Mouse (Mus musculus): Measurements from ENCODE around the gene S100a3.

S100a3 gene

DNA sequence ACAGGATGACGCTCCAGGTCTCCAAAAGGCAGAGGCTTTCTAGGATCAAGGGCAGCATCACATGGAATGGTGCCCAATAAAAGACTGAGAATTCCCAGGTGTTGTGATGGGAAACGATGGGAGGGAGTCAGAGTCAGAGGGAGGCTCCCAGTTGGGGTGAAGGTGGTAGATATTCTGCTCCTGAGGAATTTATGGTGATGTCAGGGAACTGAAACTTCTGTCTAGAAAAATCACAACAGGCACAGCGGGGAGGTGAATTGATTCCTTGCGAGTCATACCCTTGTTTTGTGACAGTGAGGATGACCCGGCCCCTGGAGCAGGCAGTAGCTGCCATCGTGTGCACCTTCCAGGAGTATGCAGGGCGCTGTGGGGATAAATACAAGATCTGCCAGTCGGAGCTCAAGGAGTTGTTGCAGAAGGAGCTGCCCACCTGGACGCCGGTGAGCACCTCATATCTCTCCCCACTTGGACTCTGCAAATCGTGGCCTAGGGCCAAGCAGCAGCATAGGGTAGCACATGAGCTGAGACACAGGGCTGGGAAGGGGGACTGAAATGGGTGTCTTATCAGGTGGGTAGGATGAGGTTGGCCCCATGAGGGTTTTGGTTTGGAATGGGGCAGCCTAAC is 41.2 kb downstream of the S100a3 start, which contains the start of gene Gm42674:
Gm42674 (plus strand) TSS at position 419 of the 625 bp plus-strand sequence.
- no peak for DNase-seq (ENCODE audit: low read depth)

DNA sequence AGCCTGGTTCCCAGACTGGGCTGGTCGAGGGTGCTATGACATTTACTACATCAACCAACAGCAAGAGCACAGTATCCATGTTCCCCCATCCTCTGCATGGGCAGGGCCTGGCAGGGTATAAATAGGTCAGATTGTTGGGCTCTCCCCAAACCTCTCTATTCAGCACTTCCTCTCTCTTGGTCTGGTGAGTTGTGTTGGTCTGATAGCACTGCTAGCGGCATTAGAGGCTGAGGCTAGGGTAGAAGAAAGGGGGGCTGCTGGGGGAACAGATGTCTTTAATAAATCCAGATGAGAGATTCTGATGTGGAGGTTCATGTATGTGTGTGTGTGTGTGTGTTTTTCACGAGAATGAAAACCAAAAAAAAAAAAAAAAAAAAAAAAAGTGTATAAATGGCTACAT is 43.2 kb downstream of the S100a3 start, which contains the start of gene S100a4:
S100a4 (plus strand) TSS at position 149 of the 400 bp plus-strand sequence.
- DNase-seq (ENCODE audit: low read depth) = no peak

DNA sequence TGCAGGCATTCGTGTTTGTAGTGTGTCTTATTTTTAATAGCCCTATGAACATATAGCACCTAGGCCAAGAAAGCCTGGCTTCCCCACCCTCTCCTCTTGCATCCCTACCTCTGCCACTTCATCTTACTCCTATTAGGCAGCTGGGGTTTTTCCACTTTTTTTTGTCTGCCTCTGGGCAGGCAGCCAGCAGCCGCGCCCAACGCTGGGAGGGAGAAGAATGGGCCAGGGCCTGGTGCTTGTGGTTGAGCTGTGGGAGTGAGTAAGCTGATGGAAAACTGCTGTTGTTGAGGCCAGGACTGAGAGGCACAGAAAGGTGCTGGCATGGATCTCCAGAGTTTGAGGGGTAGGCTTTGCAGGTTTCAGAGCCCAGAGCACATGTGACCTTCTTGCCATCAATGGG is 44.0 kb downstream of the S100a3 start:
- peak; percentile 99 for DNase-seq (ENCODE audit: low read depth)

DNA sequence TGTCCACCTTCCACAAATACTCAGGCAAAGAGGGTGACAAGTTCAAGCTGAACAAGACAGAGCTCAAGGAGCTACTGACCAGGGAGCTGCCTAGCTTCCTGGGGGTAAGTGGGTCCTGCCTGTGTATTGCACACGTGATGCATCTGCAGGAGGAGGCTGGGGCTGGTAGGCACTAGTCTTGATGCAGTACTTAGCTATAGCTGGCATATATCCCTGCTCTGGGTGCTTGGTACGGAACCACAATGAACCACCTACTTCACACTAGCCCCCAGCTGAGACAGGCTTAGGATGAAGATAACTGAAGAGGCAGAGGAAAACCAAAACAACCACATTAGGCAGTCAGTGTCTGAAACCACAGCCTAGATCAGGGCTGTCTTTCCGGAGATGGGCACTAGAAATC is 44.7 kb downstream of the S100a3 start:
- no peak for DNase-seq (ENCODE audit: low read depth)

DNA sequence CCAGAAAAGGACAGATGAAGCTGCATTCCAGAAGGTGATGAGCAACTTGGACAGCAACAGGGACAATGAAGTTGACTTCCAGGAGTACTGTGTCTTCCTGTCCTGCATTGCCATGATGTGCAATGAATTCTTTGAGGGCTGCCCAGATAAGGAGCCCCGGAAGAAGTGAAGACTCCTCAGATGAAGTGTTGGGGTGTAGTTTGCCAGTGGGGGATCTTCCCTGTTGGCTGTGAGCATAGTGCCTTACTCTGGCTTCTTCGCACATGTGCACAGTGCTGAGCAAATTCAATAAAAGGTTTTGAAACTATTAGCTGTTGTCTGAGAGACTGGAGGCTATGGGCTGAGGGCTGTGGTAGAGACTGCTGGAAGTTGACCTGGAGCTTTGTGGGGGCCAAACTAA is 45.4 kb downstream of the S100a3 start:
- no peak for DNase-seq (ENCODE audit: low read depth)

DNA sequence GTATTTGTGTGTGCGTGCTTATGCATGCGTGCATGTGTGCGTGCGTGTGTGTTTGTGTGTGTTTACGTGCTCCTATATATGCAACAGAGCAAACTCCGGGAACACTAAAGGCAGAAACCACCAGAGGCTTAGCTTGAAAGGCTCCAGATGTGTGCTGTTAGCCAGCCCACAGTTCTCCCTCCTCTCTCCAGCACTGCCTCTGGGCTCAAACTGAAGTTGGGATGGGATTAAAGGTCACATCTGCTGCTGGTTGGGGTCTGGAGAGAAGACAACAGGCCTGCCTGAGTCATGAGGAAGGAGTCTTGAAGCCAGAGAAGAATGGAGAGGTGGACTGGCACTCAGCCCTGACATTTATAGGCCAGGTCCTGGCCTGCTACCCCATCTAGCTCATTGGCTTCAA is 45.8 kb downstream of the S100a3 start:
- DNase-seq (ENCODE audit: low read depth) = no peak

DNA sequence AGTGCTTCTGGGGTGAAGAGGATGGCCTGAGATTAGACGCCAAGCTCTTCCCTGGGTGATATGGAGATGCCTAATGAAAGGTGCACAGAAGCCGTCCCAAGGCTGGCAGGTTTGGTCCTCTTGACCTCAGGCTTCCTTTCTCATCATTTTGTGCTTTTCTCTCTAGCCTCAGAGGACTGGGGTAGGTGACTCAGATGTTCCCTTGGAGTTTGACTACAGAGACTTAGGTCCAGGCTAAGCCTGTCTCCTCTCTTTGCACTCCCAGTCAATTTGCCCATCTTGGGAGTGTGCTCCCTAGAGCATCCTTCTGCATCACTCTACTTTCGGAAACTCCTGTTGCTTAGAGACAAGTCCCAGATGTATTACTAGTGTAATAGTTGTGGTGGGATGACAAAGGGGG is 47.0 kb downstream of the S100a3 start:
- DNase-seq (ENCODE audit: low read depth) = no peak

DNA sequence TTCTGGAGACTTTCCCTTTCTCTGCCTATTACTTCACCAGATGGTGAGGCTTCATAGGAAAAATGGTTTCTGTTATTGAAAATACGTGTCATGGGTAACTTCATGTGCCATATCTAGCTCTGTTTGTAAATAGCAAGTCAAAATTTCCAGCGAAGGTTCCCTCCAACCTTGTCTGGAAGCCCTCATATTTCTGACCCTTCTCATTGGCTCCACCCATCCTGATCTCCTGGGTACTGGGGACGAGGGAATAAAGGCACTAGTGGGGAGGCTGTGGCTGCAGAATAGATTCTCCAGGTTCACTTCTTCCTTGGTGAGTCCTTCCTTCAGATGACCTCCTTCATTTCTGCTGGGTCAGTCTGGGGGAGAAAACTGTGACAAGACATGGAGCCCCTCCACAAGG is 47.8 kb downstream of the S100a3 start, which contains the start of gene S100a5:
S100a5 (plus strand) TSS at position 301 of the 400 bp plus-strand sequence.
- DNase-seq (ENCODE audit: low read depth) = no peak

DNA sequence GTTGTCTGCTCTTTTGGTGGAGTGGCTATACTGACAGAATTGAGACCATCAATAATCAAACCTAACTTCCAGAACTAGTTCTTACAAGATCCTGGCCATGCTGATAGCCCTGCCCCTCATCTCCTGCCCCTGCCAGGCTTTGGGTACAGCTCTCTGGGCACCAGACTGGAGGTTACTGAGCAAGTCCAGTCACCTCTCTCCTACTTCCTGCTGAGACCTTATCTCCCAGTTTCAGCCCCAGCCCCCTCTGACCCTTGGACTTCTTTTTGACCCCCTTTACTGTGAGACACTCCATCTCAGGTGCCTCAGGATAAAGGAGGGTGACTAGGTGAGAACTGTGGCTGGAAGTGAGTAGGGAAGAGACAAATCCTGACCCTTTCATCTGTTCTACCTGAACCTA is 48.7 kb downstream of the S100a3 start:
- no peak for DNase-seq (ENCODE audit: low read depth)

DNA sequence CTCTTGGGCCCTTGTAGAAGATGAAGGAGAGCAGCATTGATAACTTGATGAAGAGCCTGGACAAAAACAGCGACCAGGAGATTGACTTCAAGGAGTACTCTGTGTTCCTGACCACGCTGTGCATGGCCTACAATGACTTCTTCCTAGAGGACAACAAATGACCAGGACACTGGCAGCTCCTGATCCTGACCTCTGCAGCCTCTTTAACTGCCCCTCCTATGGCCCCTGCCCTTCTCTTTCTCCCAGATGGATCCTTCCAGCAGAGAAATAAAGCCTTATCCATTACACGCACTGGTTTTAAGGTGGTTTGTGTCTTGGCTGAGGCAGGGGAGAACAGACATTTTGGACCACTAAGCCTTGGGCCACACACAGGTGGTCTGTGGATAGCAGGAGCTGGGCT is 51.1 kb downstream of the S100a3 start:
- DNase-seq (ENCODE audit: low read depth) = no peak

DNA sequence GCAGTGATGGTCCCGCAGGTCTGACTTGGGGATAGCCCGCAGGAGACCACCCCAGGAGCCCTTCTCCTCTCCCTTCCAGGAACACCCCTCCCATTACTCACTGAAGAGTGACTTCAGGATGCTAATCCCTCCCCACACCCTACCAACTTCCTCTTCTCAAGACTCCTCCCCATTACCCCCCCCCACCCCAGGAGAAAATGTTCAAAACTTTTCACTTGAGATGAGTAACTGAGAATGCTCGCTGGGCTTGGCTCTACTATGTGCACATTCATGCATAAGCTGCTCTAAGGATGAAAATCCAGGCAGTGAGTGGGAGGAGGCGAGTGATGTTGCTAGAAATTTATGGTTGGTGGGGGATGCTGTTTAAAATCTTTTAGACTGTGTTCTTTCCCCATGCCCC is 51.7 kb downstream of the S100a3 start:
- DNase-seq (ENCODE audit: low read depth) = no peak

DNA sequence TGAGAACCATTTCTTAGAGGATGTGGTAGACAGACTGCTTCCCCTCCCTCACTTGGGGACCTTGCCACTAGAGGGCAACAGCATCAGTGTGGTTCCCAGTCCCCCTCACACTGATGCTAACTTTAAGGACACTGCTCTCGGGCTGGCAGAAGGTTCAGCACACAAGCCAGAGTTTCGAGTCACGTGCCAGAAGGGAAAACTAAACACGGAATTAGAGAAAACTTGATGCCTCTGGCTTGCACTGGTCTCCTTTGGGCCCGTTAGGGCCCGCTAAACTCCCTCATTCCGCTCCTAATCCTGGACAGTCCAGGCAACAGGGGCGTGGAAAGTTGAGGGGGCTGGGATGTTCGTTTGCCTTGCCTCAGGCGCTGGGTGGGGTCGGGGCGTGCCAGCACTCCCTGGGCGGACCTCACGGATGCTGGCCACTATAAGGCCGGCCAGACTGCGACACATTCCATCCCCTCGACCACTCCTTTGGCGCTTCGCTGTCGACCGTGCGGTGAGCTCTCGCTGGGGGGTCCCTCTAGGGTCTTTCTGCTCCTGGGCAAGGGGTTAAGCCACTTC is 52.4 kb downstream of the S100a3 start, which contains the start of gene S100a6:
S100a6 (plus strand) TSS at position 155 of the 564 bp plus-strand sequence.
- peak; percentile 62 for DNase-seq (ENCODE audit: low read depth)

DNA sequence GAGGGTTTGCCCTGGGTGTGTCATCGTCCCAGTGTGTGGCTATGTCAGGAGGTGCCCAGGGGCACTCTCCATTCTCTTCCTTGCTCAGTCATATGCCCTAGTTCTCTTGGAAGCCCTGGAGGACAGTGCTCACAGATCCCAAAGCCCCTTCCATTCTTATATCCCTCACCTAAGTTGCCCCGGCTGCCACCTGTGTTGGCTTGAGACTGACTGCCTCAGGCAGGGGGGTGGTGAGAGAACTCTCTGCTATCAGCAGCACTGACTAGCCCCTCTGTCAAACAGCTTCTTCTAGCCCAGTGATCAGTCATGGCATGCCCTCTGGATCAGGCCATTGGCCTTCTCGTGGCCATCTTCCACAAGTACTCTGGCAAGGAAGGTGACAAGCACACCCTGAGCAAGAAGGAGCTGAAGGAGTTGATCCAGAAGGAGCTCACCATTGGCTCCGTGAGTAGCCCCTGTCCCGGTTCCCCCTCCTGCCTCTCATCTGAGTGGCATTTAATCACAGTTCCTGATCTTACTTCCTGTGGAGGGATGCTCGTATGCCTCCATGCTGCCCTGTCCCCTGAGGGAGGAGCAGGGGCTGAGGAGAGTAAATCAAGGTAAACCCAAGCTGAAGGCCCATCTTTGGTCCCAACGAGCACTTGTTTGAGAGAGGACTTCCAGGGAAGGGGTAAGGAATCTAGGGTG is 53.2 kb downstream of the S100a3 start:
- DNase-seq (ENCODE audit: low read depth) = no peak

DNA sequence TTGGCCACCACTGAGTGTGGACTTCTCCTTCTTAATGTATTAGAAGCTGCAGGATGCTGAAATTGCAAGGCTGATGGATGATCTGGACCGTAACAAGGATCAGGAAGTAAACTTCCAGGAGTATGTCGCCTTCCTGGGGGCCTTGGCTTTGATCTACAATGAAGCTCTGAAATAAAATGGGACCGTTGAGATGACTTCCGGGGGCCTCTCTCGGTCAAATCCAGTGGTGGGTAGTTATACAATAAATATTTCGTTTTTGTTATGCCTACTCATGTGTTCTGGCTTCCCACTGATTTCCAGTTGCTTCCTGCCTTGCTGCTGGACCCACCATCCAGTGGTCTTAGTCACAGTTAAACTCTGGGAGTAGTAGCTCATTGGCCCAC is 53.8 kb downstream of the S100a3 start:
- DNase-seq (ENCODE audit: low read depth) = no peak

DNA sequence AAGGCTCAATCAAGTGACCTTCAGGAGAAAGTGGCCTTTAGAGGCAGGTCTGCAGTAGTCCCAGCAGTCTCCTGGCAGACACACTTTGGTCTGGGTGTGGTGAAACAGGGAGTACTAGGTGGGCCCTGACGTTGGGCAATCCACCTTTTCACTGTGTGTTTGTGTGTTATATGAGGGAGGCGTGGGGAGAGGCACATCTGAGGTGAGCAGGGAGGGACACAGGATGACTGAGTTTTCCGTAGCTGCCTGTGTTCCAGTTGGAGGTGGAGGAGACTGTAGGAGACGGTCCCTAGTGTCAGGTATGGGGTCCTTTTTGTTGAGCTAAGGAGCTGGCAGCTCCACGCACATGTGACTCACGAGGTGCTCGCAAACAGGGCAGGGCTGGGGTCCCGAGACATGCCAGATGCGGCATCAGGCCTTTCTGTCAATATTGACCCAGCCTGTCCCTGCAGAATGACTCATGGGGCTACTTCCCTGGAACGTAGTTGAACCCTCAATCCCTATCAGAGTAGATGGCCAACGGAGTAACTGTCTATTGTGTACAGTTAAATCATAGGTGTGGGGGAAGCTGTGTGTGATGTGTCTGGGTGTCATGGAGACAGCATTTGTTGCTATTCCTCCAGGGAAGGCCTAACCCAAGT is 54.4 kb downstream of the S100a3 start:
- no peak for DNase-seq (ENCODE audit: low read depth)

DNA sequence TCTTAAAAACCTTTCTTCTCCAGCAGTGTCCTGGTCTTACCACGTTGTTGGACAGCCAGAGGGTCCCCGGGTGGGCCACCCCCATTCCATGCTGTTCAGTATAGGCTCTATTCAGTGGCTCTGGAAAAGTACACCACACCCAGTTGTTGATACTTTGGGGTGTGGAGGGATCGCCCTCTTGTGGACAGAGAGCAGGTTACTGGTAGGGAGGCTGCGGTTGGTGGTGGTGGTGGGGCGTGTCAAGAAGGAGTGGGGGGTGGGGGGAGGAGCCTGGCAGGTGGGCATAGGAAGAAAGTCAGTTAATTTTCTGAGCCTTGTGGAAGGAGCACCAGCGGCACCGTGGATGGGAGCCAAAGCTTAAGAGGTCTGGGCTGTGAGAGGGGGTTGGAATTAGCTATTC is 55.0 kb downstream of the S100a3 start:
- peak; percentile 79 for DNase-seq (ENCODE audit: low read depth)

DNA sequence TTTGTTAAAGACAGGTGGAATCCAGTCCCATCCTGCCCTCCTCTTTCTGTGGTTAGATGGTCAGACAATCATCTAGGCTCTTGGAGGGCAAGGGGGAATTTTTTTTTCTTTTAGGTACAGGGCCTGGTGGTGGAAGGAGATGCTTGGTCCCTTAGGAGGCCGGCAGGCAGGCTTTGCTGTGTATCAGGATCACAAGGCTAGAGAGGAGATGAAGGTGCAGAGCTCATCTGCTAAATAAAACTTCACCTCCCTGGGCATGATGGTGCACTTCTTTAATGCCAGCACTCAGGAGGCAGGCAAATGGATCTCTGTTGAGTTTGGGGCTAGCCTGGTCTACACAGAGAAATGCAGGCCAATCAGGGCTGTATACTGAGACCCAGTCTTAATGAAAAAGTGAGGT is 55.5 kb downstream of the S100a3 start:
- no peak for DNase-seq (ENCODE audit: low read depth)

DNA sequence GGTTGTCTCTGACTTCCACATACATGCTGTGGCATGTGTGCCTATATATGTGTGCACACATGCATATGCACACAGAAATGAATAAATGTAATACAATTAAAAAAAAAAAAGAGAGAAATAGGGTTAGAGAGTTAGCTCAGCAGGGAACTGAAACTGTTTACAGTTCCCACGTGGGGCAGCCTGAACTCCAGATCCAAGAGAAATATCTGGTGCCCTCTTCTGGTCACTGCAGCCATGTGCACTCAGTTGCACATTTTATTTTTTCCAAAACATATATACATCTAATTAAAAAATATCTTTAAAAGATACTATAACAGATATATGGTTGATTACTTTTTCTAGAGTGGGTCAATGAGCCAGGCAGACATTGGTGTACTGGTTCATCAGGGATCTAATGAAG is 57.2 kb downstream of the S100a3 start:
- DNase-seq (ENCODE audit: low read depth) = no peak

DNA sequence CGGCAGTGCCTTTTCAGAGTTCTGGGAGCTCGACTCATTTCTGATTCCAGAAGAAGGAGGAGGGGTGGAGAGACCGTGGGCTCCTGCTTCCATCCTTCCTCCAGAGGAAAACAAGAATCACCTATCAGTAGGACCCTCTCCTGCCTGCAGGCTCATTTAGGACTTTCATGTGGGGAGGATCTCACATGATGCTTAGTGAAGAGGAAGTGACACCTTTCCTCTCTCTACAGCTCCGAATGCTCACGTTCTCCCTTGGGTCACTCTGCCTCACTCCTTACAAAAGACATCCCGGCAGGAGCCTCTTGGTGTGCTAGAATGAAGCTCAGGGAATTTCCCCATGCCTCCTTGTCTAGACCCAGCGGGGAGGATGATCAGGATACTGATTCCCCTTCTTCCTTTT is 61.2 kb downstream of the S100a3 start:
- DNase-seq (ENCODE audit: low read depth) = no peak

DNA sequence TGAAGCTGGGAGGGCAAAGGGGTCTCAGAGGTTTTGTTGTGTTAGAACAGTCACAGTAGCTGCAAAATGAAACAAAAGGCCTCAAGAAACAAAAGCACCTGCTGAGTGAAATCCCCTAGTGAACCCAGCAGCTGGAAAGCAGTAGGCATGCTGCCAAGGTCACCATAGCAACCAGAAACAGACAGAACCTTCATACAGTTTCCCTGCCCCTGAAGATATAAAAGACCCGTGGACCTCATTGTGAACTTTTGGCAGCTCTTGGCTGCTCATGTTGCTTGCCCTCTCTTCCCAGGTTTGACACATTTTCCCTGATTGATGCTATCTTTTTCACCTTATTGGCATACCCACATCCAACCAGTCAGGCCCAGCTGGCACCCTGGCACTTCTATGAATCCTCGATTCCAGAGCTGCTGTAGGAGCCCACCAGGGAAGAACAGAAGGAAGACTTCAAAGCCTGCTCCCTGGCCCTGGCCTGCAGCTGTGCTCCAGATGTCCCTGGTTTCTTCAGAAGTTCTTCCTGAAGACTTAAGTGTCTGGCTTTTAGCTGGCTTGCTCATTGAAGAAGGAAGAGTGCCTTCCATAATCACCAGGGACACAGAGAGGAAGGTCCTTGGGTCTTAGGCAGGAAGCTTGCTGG is 63.2 kb downstream of the S100a3 start:
- DNase-seq (ENCODE audit: low read depth) = no peak

DNA sequence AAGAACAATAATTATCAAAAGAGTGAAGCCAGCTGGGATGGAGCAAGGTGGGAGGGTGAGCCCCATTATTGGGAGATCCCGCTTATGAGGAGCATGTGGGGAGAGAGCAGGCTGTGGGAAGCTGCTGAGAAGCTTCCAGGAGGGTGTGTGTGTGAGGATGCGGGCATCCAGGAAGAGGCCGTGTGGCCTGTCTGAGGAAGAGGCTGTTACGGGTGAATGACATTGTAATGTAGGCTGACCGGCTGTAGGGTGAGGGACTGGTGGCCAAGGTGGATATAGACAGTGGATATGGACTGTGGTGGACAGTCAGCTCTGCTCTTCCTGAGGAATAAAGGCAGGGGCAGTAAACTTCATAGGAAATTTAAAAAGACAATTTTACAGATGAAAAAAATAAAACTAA is 65.1 kb downstream of the S100a3 start:
- no peak for DNase-seq (ENCODE audit: low read depth)

DNA sequence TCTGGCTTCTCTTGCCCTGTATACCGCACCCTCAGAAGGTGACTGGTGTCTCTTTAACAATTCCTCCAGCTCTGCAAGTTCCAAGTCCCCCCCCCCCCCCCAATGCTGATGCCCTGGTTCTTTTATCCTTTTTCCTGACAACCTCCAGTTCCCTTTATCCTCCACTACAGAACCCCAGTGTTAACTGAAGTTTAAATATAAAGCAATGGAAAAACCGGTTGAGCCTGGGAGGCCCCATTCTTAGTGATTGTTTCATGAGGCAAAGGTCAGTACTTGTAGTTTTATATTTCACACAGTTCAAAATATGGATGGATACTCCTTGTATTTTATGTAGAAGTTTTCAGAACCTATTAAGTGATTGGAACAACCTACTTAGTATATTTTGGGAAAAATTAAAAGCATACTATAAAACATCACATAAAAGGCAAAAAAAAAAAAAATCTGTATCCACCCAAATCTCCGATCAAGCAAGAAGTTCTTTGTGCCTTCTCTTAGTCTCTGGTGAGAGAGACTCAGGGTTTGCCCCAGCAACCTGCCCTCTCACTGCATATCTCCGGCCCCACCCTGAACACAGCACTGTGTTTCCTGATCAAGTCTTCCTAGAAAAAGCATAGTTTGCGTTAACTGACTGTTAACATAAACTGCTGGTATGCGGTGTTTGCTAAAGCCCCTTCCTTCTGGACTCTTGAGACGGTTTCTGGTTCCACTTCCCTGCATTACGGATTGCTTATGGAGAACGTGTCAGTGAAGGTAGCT is 66.1 kb downstream of the S100a3 start:
- no peak for DNase-seq (ENCODE audit: low read depth)

Measured in fibroblast of lung, adult 2 months (primary cell).